Mouse (Mus musculus): ENCODE measurements at regions not wholly inside any gene's neighbourhood (a gene's known extent, or its start where the extent isn't known, plus 50 kb on each side); places are given as distances from the start of the nearest gene placed in this dataset.

GRCm38 (mm10) chr16:50533881-50534280 is 57.1 kb downstream of the Ccdc54 start:
- in situ Hi-C loops (cut with MboI, MseI) = no loop called here

DNA sequence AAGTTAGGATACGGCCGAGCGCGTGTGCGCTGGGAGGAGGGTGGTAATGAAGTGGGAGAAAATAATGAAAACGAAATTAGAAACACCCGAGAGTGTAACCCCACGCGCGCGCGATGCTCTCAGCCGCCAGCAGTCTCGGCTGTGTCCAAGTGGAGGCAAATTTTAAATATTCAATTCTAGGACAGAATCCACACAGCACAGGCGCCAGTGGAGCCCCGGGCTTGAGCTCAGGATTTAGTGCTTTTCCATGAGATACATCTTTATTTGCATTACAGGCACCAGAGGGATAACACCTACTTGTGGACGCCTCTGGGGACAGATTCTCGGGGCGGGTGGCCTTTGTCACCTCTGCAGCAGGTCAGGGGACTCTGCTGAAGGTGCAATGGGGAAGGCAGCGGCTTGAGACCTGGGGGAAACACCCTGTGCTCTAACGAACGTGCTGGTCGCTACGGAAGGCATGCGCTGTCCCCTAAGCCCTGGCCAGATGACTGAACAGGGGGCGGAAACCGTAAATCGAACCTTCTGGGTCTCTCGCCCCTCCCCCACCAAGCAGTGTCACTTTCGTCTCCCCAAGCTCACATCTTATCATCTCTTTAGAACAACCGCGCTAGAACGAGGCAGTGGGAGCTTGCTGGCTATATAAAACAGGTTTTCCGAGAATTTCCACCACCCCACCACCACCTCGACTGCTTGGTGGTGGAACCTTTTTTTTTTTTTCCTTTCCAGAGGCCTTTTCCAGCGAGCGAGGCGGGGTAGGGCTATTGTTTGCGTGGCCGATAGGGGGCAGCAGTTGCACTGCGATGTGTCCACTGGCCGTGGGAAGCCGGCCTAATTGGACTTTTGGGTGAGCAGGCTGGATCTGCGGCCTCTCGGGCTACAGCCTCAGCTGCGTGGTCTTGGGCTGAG is 61.2 kb downstream of the Ccdc54 start:
- in situ Hi-C loops (cut with MboI, MseI) = loop anchor here (5.0 kb wide), 1 partner anchor 203 kb away; no protein-coding TSS in a partner anchor

- in situ Hi-C loops (cut with MboI, MseI) = loop anchor here (5.0 kb wide), 1 partner anchor 203 kb away; no protein-coding TSS in a partner anchor
Observed at GRCm38 (mm10) chr16:50528677-50529510, 62.1 kb downstream of the Ccdc54 start.

- in situ Hi-C loops (cut with MboI, MseI) = loop anchor here (5.0 kb wide), 1 partner anchor 204 kb away; no protein-coding TSS in a partner anchor
Observed at GRCm38 (mm10) chr16:50528355-50528676, 62.6 kb downstream of the Ccdc54 start.

DNA sequence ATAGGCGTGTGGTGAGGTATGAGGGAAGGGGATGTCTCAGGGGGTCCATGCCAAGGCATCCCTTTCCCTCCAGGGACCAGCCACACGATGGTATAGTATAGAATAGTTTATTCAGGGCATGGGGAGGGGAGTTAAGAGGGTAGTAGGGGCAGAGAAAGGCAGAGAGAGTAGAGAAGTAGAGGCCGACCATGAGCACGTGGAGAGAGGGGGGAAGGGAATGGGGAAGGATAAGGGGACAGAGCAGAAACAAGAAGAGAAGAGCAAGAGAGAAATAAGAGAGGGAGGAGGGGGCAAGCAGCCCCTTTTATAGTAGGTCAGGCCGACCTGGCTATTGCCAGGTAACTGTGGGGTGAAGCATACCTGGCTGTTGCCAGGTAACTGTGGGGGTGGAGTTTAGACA is 64.0 kb downstream of the Ccdc54 start:
- in situ Hi-C loops (cut with MboI, MseI) = loop anchor here (5.0 kb wide), 1 partner anchor 205 kb away; no protein-coding TSS in a partner anchor

- in situ Hi-C loops (cut with MboI, MseI) = loop anchor here (5.0 kb wide), 1 partner anchor 206 kb away; no protein-coding TSS in a partner anchor
Observed at GRCm38 (mm10) chr16:50525934-50526366, 65.0 kb downstream of the Ccdc54 start.

GRCm38 (mm10) chr16:50525504-50525903 is 65.5 kb downstream of the Ccdc54 start:
- in situ Hi-C loops (cut with MboI, MseI) = loop anchor here (5.0 kb wide), 1 partner anchor 207 kb away; no protein-coding TSS in a partner anchor

GRCm38 (mm10) chr16:50519610-50520009 is 71.3 kb downstream of the Ccdc54 start:
- in situ Hi-C loops (cut with MboI, MseI) = loop anchor here (5.0 kb wide), 1 partner anchor 72 kb away; no protein-coding TSS in a partner anchor

DNA sequence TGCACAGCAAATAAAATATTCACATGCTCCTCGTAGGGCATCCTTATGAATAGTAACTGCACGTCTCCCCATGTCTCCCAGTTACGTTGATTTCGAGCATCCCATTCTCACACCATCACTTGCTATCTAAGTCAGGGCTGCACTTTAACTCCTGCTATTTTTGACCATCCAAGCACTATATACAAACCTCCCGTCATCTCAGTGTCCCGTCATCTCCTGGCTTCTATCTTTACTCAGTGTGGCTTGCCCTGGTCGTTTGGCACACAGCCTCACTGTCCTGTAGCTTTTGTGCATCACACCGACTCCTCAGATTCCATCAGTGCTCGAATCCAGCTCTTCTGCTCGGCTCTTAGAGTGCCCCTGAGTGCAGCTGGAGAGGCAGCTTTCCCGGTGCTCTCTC is 74.4 kb downstream of the Ccdc54 start:
- in situ Hi-C loops (cut with MboI, MseI) = loop anchor here (5.0 kb wide), 1 partner anchor 69 kb away; no protein-coding TSS in a partner anchor

GRCm38 (mm10) chr16:50515039-50515438 is 75.9 kb downstream of the Ccdc54 start:
- in situ Hi-C loops (cut with MboI, MseI) = loop anchor here (5.0 kb wide), 1 partner anchor 68 kb away; no protein-coding TSS in a partner anchor

GRCm38 (mm10) chr16:50512080-50512479 is 78.9 kb downstream of the Ccdc54 start:
- in situ Hi-C loops (cut with MboI, MseI) = no loop called here

DNA sequence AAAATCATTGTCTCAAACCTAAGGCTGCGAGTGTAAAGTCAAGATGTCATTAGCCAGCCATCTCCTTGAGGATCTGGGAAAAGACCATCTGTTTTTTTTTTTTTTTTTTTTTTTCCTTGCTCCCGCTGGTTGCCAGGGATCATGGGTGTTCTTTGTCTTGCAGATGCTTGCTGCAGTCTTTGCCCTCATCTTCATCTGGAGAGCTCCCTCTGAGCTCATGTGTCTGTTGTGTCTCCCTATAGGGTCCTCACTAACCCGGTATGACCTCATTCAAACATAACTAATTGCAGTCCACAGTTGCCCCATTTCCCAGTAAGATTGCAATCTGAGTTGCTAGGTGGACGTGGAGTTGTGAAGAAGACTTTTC is 77.3 kb upstream of the Bbx start:
- in situ Hi-C loops (cut with MboI, MseI) = no loop called here

- in situ Hi-C loops (cut with MboI, MseI) = no loop called here
Observed at GRCm38 (mm10) chr16:50508673-50509528, 76.7 kb upstream of the Bbx start.

- in situ Hi-C loops (cut with MboI, MseI) = no loop called here
Observed at GRCm38 (mm10) chr16:50504619-50505018, 72.4 kb upstream of the Bbx start.

- in situ Hi-C loops (cut with MboI, MseI) = no loop called here
Observed at GRCm38 (mm10) chr16:50498909-50499308, 66.7 kb upstream of the Bbx start.

DNA sequence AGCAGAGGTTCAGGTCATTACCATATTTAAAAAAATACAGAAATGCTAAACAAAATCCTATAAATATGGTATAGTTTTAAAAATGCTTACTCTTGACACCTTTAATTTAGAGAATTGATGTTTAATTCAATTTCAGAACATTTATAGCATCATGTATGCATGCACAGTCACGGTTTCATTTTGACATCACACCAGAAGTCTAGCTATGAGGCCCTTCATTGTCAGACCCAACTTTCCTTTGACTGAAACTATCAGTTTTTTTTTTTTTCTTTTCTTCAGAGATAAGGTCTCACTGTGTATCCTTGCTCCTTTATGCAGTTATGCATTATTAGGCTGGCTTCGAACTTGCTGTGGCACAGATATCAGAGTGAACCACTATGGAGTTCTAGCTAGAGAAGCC is 61.5 kb upstream of the Bbx start:
- in situ Hi-C loops (cut with MboI, MseI) = no loop called here

- in situ Hi-C loops (cut with MboI, MseI) = no loop called here
Observed at GRCm38 (mm10) chr16:50489244-50489643, 57.1 kb upstream of the Bbx start.

DNA sequence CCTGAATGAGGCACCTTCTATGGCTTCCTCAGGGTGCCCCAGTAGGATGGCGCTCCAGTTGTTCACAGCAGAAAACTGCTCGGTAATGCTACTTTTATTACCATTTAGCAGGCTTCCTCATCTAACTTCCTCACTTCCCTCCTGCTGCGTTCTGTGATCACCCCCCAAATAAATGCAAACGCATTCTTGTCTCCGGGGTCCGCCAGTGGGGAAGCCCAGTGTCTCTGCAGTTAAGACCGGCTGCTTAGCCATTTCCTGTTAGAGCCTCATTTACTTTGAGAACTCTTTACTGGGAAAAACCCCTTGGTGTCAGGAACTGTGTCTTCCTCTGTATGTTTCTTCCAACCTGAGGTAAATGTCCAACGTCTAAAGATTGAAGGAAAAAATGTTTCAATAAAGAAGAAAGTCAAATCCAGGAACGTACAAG is 50.2 kb upstream of the Bbx start:
- in situ Hi-C loops (cut with MboI, MseI) = no loop called here

All from T-helper 2 cell (primary cell).